Mouse (Mus musculus) gastrocnemius, postnatal 14 days (tissue): ENCODE data around the gene Ankrd22. TPM values are rescaled to one million over a fixed set of nuclear protein-coding genes. Genes with fewer than 3 reads are reported as not detected.

ENCODE experiments used
- DNase-seq: peaks from one replicate; pipeline ENCODE4 v3.0.0; 2021; ENCODE audit warnings: mixed read lengths
- intact Hi-C: fragments of 180-260 bp; cut with DNase I; formaldehyde crosslinking; loops from one replicate; pipeline ENCODE4 v1.15.1; 2025; ENCODE audit warnings: low total_unique reads
- total RNA-seq, 2 experiments: library from RNA; stranded (reverse); gene quantifications; 2 replicates each; pipeline ENCODE4 v1.2.3; 2021

The Ankrd22 gene
- total RNA-seq, 2 experiments from 2014 or later: not detected

DNA sequence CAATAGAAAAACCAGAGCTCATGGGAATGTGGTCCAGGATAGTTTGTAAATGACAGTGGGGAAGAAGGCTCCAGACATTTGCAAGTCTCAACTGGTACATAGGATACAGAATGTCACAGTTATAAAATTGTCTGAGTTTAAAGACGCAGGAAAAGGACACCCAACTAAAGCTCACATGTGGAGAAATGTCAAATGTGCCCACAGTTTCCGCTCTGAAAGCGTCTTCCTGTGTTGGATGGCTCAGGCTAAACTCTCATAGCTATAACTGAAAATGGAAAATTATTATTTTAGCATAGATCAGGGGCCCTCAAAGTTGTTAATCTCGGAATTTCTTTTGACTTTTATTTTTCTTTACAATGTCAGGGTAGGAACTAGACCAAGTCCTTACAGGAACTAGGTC is 21.0 kb upstream of the Ankrd22 start:
- no peak for DNase-seq
- intact Hi-C loops: no loop called here

DNA sequence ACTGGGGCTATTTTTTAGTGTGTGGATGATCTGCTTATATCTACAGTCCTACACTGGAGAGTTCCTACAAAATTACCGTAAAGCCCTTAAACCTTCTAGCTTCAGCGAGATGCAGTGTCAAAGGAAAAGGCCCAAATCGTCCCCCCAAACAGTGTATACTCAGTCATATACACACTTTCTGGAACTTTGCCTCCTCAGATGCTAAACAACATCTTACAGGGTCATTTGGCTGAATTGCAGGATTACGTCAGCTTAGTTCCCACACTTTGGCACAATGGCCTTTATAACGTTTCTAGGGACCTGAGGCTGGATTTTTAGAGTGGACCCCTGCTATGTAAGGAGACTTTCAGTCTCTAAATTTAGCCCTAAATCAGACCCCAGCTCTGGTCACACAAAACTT is 16.6 kb upstream of the Ankrd22 start:
- no peak for DNase-seq
- intact Hi-C loops: no loop called here

DNA sequence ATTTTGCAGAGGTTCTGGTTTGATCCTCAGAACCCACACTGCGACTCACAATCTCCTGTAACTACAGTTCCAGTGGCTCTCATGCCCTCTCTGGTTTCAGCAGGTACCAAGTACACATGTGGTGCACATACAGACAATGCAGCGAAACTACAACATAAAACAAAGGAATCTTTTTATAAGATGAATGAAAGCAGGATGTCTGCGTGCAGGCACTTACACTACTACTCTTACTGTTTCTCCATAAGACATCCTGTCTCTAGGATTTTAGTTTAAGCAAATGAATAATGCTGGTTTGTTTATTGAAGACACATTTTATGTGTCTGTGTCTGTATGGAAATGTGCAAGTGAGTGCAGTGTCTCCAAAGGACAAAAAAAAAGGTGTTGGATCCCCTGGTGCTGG is 15.4 kb upstream of the Ankrd22 start:
- no peak for DNase-seq
- intact Hi-C loops: no loop called here

DNA sequence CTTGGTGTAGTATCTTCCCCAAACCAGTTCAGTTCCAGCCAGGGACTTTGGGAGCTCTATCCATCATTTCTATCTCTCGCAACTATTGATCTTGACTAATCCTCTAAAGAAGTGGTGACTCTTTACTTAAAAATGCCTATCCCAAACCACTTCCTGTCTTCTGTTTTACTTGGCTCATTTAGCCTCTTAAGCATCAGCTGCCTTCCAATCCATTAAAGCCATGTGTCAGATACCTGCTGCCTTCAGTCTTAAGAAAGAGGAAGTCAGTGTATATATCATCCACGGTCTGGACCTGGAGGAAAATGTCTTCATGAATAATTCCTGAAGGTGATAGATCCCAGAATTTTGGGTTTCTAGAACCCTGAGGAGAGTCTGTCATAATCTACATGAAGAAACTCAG is 14.5 kb upstream of the Ankrd22 start:
- intact Hi-C loops: no loop called here
- no peak for DNase-seq

DNA sequence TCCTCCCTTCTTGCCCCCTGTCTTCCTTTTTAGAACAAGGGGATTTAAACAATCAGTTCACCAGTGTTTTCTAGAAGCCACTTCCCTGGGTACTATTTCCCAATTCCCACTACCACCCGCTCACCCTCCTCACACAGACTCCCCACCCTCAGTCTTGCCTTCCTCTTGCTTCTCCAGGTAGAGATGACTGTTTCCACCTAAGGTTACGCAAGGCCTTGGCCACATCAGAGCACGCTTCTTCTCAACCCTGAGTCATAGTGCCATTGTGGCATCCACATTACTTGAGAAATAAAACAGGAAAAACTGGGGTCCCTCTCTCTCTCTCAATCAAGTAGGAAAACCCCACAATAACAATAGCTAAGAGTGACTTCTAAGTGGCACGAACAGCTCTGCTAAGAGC is 13.3 kb upstream of the Ankrd22 start:
- intact Hi-C loops: no loop called here
- no peak for DNase-seq

DNA sequence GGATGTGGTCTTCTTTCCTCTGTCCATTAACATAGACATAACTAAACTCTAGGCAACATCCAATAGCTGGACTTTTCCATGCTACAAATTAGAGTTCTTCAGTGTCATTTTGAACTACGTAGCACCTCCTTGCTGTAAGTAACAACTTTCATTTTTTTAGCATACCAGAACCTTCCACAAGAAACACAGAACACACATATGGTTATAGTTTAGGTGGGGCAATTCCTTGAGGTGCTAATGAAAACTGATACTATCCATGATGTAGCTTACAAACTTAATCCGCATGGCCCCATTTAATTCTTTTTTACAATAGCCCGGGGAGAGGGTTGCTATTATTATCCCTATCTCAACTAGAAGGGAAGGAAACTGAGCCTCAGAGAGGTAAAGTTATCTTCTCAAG is 8.2 kb upstream of the Ankrd22 start:
- intact Hi-C loops: no loop called here
- DNase-seq: no peak

DNA sequence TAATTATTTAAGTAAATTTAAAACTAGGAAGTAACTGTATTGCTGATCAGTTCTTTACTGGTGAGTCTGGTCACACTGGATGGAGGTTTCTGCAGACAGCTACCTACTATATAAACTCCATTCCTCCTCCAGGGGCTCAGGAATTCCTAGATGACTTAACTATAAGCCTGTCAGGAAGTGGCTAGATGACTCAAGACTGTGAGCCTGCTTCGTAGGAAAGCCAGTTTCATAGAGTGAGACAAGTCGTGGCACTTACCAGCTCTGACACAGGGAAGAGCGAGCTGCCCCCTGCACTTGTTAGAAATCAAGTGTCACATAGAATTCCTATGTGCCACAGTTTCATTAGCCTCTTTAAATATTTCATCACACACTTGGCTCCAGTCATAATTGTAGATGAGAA is 5.3 kb upstream of the Ankrd22 start:
- intact Hi-C loops: no loop called here
- no peak for DNase-seq

DNA sequence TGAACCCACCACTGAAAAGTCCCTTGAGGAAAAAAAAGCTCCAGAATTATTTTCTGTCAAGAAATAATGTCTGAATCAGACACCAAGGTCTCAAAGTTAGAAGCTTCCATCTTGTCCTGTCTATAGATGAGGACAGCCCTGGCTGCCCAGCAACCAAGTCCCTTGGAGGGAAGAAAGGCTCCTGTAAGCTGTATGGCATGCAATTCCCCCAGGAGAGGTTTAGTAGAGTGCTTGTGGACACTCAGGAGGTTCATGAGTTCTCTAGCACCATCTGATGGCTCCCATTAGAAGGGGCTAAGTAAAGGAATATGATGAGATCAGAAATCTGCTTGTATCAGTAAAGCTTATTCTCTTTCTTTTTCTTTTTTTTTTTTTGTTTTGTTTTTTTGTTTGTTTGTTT is 3.3 kb upstream of the Ankrd22 start:
- no peak for DNase-seq
- intact Hi-C loops: no loop called here

DNA sequence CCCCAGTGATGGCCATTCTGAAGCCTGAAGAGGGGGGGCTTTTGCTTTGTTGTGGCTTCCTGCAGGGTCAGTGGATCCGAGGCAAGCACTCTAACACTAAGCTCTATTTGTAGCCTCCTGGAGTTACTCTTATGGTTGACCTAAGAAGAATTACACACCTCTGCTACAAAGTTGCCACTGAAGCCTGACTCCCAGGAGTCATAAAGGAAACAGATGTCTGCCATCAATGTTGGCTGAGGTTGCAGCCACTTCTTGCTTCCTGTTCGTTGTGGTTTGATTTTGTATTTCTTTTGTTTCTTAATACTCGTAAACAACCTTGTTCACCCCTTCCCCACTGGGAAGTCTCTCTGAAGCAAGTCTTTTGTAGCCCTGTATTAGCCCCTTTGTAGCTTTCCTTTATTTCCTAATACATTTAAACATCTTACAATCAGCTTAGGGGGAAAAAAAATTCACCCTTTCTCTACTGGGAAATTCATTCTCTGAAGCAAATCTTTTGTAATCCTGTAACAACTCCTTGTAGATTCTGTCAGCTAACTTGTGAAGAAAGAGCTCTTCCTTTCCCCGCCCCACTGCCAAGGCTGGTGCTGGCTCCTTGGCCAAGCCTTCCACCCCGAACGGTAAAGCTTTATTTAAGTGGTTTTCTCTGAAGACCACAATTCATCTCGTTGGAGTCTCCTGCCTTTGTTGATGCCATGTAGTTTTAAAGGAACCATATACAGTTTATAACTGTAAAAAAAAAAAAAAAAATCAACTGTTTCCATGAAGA is 2.2 kb upstream of the Ankrd22 start:
- DNase-seq: no peak

DNA sequence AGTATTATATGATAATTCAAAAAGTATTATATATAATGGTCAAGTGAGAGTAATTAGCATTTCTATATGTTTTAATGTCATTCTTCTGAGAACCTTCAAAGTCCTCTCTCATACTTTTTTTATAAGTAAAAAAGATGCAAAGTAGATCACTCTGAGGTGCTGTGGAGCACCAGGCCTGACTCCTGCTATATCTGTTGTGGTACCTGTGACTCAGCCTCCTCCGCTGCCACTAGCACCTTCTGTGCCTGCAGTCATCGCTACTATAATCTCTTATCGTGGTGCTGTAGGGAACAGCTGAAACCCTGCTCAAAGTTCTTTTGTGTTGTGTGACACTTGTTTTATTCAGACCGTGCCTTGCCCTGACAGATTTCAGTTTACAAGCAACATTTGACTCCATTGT is 533 bp upstream of the Ankrd22 start:
- DNase-seq: no peak
- intact Hi-C loops: no loop called here

More for the DNA sequence above, 2.2 kb upstream of the Ankrd22 start:
- intact Hi-C loops: no loop called here

DNA sequence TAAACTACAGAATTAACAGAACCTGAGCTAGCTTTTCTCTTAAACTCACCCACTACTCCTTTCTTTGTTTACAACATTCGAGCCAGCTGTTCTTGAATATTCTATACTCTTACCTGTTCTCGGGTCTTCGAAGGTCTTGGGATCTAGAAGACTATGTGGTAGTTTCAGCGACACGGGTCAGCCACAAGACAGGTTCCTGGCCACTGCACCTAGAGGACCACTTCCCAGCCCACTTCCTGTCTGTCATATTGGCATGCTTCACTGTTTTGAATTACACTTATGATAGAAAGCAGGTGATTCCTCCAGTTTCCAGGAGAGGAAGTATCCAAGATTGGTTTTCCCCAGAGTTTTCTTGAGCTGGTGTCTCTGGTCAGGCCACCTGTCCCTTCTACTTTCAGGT is 3.2 kb downstream of the Ankrd22 start:
- no peak for DNase-seq

DNA sequence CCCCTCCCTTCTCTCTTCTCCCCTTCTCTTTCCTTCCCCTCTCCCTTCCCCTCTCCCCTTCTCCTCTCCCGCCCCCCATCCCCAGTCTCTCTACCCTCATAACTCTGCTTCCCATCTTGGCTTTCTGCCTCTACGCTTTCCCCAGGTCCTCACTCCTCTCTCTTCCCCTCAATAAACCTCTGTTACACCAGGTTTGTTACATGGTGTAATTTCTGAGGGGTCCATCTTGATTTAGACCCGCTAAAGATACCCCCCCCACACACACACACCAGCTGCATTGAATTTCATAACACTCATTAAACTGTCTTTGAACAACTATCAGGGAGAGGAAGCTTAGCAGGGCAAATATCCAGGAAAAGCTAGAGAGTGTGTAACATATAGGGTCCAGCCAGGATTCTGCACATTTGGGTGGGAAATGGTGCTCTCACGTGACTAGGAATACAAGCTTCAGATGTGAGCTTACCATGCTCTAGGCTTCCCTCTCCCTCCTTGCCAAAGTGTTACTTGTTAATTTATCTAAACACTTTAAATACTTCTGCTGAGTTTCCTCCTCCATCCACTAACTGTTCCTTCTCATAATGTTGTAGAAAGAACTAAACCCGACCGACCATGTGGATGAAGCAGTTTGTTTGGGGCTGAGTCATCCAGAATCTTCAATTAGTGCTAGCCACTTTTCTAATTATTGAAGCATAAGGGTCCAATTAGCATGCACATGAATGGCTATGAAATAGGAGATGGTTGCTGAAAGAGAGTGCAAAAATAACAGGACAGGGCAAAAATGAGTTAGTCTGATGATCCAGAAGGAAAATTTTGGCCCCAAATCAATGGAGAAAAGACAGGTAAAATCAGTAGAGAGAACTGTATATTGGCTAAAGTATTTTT is 12.3 kb downstream of the Ankrd22 start:
- DNase-seq: no peak
- intact Hi-C loops: no loop called here

More for the DNA sequence above, 3.2 kb downstream of the Ankrd22 start:
- intact Hi-C loops: no loop called here

DNA sequence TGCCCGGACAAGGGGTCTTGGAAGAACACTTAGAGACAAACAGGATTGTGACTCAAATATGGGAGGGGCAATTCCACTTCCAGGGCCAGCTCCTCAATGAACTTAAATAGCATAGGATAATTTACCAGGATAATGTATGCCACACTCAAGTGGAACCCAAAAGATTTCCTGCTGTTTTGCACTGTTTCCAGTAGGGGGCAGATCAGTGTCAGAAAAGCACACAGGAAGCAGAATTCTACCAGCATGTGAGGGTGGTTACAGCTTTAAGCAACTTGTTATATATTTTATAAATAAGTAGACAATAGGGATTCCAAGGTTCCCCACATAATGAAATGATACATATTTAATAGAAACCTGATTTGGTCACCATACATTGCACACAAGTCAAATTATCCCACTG is 13.9 kb downstream of the Ankrd22 start:
- intact Hi-C loops: no loop called here
- DNase-seq: no peak

DNA sequence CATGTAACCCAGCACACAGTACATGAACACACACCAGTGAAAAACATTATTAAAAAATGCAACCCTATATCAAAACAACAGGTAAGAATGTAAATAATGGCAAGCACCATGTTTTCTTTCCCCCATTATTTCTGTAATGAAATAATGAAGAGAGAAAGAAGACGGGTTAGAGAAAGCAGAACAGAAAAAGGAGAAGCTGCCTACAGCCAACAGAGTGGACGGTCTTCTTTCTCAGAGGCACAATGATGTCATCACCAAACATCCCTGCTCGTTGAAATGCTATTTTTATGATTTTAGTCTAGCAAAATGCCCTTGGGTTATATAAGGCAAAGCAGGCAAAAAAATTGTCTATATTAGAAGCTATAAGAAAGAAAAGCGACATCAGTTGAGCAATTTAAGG is 17.4 kb downstream of the Ankrd22 start:
- DNase-seq: no peak
- intact Hi-C loops: no loop called here

DNA sequence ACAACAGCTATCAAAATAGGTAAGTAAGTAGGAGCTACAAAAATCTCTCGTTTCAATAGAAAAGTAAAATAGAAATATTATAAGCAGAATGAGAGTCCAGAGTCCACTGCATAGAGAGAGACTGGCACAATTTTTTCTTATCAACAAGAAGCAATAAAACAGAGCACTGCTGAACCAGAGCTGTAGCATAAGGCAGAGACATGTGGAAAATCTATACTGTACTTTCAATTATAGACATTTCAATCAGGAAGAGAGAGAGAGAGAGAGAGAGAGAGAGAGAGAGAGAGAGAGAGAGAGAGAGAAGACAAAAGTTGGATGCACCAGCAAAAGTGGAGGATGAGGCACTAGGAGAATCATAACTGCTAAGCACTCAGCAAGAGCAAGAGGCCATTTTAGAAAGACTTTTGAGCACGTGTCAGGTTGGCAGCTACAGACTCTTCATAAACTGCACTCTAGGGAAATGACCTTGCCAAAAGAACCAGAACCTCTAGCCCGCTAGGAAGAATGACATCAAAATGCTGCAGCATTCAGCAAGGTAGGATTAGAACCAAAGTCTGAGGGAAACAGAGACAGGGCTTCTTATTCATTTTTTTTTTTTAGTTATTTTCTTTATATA is 26.3 kb downstream of the Ankrd22 start:
- intact Hi-C loops: no loop called here
- DNase-seq: no peak

DNA sequence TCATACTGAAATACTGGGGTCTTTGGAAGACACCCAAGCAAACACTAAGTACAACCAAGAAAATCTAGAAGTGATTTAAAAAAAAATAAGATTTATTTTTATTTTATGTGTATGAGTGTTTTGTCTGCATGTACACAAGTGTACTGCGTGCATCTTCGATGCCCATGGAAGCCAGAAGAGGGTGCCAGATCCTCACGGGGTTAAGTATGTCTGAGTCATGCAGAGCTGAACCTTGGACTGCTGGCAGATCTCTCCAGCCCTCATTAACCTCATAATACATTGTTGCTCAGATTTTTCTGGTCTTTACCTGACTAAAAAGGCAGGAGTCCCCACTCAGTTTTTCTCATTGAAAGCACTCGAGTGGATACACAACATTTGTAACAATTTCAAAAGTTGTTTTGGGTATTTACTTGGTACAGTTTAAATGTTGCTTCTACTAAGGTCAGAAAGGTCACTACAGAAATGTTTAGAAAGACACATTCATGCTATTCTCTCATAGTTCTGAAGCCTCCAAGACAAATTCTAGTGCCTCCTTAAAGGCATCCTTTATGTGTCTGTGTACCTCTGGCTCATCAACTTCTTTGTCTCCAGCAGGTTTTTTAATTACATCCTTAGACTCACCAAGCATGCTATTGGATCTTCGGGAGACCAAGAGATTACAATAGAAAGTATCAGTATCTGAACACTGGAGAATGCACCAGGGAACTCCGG is 27.0 kb downstream of the Ankrd22 start:
- intact Hi-C loops: no loop called here
- DNase-seq: no peak

DNA sequence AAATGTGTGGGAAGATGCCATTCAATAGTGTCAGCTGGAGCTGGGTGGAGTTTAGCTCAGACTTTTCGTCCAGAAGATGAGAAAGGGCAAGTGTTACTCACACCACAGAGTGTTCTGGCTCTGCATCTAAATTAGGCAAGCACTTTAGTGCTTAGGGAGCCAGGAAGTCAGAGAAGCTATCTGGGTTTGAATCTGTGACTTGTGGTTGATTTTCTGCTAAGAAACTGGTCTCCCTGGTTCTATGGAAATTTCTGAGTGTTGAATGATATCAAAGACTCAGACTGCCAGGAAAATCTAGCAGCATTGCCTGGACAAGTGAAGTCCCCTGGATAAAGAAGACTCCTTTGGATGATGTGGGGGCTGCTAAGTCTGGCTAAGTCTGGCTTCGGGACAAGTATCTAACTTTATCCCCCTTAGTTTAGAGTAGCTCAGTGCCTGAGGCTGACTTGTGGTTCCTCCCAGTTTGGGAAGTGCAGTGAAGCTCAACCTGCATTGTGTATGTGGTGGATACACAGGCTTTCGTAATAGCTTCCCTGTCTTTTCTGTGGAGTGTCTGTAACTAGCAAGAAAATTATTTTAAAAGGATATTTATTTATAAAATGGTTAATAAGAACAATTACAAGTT is 45.6 kb downstream of the Ankrd22 start:
- DNase-seq: no peak
- intact Hi-C loops: no loop called here

DNA sequence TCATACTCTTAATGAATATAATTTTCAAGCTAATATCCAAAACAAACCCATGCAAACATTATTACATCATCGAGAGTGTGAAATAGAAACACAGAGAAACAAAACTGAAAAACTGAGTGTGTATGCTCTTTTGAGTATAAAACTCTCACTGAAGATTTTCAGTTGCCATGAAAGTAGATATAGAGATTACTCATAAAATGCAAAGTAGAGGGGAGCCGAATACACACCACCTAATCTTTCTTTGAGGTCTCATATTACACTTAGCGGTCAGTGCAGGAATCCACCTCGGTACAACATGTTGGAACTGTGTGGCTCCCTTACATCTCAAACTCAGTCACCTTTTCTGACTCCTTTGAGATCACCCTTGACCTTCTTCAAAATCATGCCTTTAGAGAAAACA is 46.2 kb downstream of the Ankrd22 start:
- intact Hi-C loops: no loop called here
- DNase-seq: no peak

DNA sequence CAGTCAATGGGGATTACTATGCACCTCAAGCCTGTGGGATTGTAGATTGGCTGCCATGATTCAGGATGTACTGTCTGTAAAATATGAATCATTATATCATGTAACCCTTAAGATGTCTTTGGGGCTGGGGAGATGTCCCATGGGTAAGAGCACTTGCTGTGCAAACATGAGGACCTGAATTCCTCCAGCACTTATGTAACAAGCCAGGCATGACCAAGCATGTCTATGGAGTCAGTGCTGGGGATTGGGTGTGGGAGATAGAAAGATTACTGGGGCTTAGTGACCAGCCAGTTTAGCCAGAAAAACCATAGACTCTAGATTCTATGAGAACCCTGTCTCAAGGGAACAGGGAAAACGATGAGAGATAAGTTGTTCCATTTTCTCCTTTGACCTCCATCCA is 46.8 kb downstream of the Ankrd22 start:
- intact Hi-C loops: no loop called here
- no peak for DNase-seq

DNA sequence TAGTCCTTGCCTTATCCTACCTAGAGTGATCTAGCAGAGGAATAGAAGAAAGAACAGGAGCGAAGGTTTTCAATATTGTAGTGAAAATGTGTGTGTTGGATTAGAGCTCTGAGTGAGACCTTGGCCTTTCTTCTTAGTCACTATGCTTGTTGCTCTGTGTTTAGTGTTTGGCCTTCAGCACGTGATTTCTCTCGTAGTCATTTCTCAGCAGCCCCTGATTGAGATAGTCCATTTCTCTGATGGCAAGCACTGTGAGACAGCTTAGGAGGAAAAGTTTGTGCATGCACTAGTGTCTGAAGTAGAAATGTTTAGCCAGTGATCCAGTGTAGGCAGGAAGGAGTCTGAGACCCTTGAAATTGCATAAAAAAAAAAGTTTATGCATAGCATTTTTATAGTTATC is 61.0 kb downstream of the Ankrd22 start:
- intact Hi-C loops: no loop called here
- no peak for DNase-seq
